Comparison of ENCODE assay signal across 25 mouse cellular contexts in the genomic region with DNA sequence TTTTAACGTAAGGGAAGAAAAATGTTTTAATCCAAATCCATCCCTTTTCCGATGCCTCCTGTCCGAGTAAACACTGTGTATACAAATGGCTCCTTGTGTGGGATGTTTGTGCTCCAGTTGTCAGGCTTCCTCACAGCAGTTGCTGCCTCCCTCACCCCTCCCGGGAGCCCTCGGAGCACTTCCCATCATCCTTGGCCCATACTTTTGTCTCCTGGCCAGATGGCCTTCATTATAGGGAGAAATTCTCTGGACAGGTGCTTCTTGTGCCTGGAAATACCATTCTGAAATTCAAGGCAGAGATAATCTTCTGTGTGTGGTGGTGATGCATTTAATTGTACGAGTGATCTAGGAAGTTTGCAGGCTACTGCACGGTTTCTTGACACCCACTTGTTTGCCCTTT.
DNase-seq lines count a peak whose midpoint lies in the region; ATAC-seq and TF ChIP-seq lines count a peak whose summit lies in the region.
"Had no signal": no experiment of that assay in that cellular context is flagged by ENCODE, and none has a peak within 500 bp of the region (broad histone marks: within the 10 kb centered on the region; RNA-seq: fewer than 3 reads in every experiment).

No protein-coding gene starts in this region.

- no peaks in the 10 kb centered on the region for H3K36me3 ChIP-seq in midbrain, embryonic 11.5 days (ENCODE audit: control insufficient read depth, insufficient read depth, low read length)
- no peaks in the 10 kb centered on the region for H3K36me3 ChIP-seq in midbrain, postnatal 0 days (ENCODE audit: insufficient read depth, low read length)
- H3K36me3 ChIP-seq: embryonic facial prominence, embryonic 13.5 days; forebrain, embryonic 12.5 days; heart, embryonic 15.5 days; midbrain, embryonic 13.5 days had no signal

- H3K9me3 ChIP-seq in midbrain, embryonic 11.5 days (ENCODE audit: control insufficient read depth, low read length) = no peaks in the 10 kb centered on the region
- no peaks in the 10 kb centered on the region for H3K9me3 ChIP-seq in midbrain, postnatal 0 days (ENCODE audit: low read length)
- H3K9me3 ChIP-seq: embryonic facial prominence, embryonic 13.5 days; forebrain, embryonic 12.5 days; heart, embryonic 15.5 days; megakaryocyte, embryonic 14.5 days; midbrain, embryonic 13.5 days had no signal

- no peak overlapping the region for H3K9ac ChIP-seq in midbrain, embryonic 11.5 days (ENCODE audit: low read length)
- no peak overlapping the region for H3K9ac ChIP-seq in midbrain, postnatal 0 days (replicated peaks; ENCODE audit: low read length, poor library complexity, severe bottlenecking)
- H3K9ac ChIP-seq: embryonic facial prominence, embryonic 13.5 days; forebrain, embryonic 12.5 days; forebrain, postnatal 0 days; heart, embryonic 15.5 days; midbrain, embryonic 13.5 days had no signal

- H3K4me1 ChIP-seq in midbrain, embryonic 11.5 days (ENCODE audit: control insufficient read depth, insufficient read depth, low read length) = no peaks in the 10 kb centered on the region
- no peaks in the 10 kb centered on the region for H3K4me1 ChIP-seq in midbrain, postnatal 0 days (ENCODE audit: insufficient read depth, low read length)
- H3K4me1 ChIP-seq: forebrain, embryonic 12.5 days; megakaryocyte, embryonic 14.5 days; midbrain, embryonic 13.5 days had no signal

- H3K27me3 ChIP-seq in midbrain, embryonic 11.5 days (ENCODE audit: control insufficient read depth, insufficient read depth, low read length) = no peaks in the 10 kb centered on the region
- H3K27me3 ChIP-seq in midbrain, postnatal 0 days (ENCODE audit: insufficient read depth, low read length) = no peaks in the 10 kb centered on the region
- H3K27me3 ChIP-seq: embryonic facial prominence, embryonic 13.5 days; forebrain, embryonic 12.5 days; heart, embryonic 15.5 days; megakaryocyte, embryonic 14.5 days; midbrain, embryonic 13.5 days; Patski had no signal

- no peak for TF ChIP-seq CTCF in midbrain, postnatal 0 days (IDR thresholded peaks at IDR 0.05)

- DNase-seq in cerebellum, postnatal 14 days = peak; percentile 20 to 32
- DNase-seq in cerebellum, postnatal 36 days = no peak
- peak; percentile 18 for DNase-seq in gastrocnemius, postnatal 25 days
- no peak for DNase-seq in gastrocnemius, adult 18-20 months (ENCODE audit: low spot score)
- DNase-seq in midbrain, embryonic 11.5 days (ENCODE audit: low spot score, missing footprints) = peak; percentile 78
- no peak for DNase-seq in midbrain, postnatal 0 days (ENCODE audit: low spot score)
- DNase-seq: adrenal gland, postnatal 10 days; cerebellum, adult 8-10 months; forebrain, postnatal 0 days; kidney, adult 2 months; kidney, postnatal 4 days; right cerebral cortex, postnatal 4 days; thymus, adult 18-20 months; thymus, postnatal 36 days had no signal

- no peak overlapping the region for H3K27ac ChIP-seq in midbrain, embryonic 11.5 days (ENCODE audit: low read depth, low read length)
- no peak overlapping the region for H3K27ac ChIP-seq in midbrain, postnatal 0 days (ENCODE audit: low read depth, low read length)
- H3K27ac ChIP-seq: embryonic facial prominence, embryonic 13.5 days; forebrain, embryonic 12.5 days; heart, embryonic 15.5 days; kidney, postnatal 0 days; midbrain, embryonic 13.5 days; stomach, postnatal 0 days had no signal

- H3K4me2 ChIP-seq in midbrain, embryonic 11.5 days = no peak overlapping the region
- H3K4me2 ChIP-seq in midbrain, postnatal 0 days (ENCODE audit: low read depth, low read length, poor library complexity, severe bottlenecking) = no peak overlapping the region
- H3K4me2 ChIP-seq: heart, embryonic 15.5 days; liver, embryonic 11.5 days; midbrain, embryonic 13.5 days had no signal

- 82% methylated on average over 7 of the region's 7 CpGs for WGBS in midbrain, embryonic 11.5 days
- WGBS in midbrain, postnatal 0 days = 78% methylated on average over 7 of the region's 7 CpGs

- ATAC-seq in midbrain, embryonic 11.5 days (ENCODE audit: low FRiP score) = no peak
- ATAC-seq in midbrain, postnatal 0 days (ENCODE audit: low FRiP score) = no peak
- ATAC-seq in monocyte, adult 5-6 weeks (replicated peaks; ENCODE audit: insufficient number of reproducible peaks, low FRiP score, low TSS enrichment, poor library complexity, severe bottlenecking) = no peak
- ATAC-seq: forebrain, postnatal 0 days; hindbrain, embryonic 16.5 days; midbrain, embryonic 13.5 days; Patski had no signal

- H3K4me3 ChIP-seq in midbrain, embryonic 11.5 days (ENCODE audit: low read depth, low read length) = no peak overlapping the region
- no peak overlapping the region for H3K4me3 ChIP-seq in midbrain, postnatal 0 days (ENCODE audit: low read depth, low read length)
- H3K4me3 ChIP-seq: embryonic facial prominence, embryonic 13.5 days; forebrain, embryonic 12.5 days; heart, embryonic 15.5 days; megakaryocyte, embryonic 14.5 days; midbrain, embryonic 13.5 days had no signal

Comparison
In these comparisons a context has a peak if more than half of its experiments do, and no peak if none do; other contexts are left out.
1. DNase-seq: peak in cerebellum, postnatal 14 days (2 of 2), gastrocnemius, postnatal 25 days (single experiment) and midbrain, embryonic 11.5 days (single experiment); none in cerebellum, postnatal 36 days (0 of 2), gastrocnemius, adult 18-20 months (single experiment) and midbrain, postnatal 0 days (single experiment).